Mouse (Mus musculus) spleen, adult 12 weeks (tissue): ENCODE results near the gene Hoxb5.

ENCODE experiments used
- DNase-seq: peaks from one replicate; pipeline ENCODE4 v3.0.0; 2022; ENCODE audit warnings: low spot score

The Hoxb5 gene

DNA sequence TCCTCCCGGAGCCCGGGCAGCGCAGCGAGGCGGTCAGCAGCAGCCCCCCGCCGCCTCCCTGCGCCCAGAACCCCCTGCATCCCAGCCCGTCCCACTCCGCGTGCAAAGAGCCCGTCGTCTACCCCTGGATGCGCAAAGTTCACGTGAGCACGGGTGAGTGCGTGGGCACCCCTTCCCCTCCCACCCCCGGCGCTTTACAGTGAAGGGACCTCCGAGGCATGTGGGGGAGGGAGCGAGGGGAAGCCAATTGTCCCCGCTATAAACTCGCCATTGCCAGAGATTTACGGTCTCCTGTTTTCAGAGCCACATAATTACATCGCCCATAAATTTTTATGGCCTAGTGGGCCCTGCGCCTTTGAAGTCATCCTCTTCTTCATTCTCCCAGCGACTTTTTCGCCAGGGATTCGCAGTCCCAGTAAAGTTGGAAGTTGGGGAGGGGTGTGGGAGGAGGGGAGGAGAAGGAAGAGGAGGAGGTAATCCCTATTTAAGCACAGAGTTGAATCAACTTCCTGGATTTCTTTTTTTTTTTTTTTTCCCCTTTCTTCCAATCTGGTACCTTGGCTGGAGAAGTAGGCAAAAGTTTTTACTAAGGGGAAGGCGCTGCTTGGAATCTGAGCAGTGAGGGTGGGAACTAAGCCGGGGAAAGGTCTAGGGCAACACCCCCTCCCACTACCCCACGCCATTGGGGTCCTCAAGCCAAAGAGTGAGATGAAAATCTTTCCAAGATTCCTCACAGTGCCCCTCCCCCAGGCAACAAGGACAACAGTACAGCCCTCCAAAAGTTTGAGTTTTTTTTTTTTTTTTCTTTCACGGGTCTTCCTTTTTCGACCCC, 16.2 kb downstream of the Hoxb5 start:
- no peak for DNase-seq

DNA sequence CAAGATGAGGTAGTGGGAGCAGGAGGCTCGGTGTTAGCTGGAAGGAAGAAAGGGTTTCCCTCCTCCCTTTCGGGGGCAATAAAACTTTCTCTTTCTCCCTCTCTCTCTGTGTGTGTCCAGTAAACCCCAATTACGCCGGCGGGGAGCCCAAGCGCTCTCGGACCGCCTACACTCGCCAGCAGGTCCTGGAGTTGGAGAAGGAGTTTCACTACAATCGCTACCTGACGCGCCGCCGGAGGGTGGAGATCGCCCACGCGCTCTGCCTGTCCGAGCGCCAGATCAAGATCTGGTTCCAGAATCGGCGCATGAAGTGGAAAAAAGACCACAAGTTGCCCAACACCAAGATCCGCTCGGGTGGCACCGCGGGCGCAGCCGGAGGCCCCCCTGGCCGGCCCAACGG, 16.8 kb downstream of the Hoxb5 start:
- no peak for DNase-seq

GRCm38 (mm10) chr11:96320688-96321087, 17.6 kb downstream of the Hoxb5 start:
- no peak for DNase-seq

- no peak for DNase-seq
Measured at GRCm38 (mm10) chr11:96321846-96322245, 18.7 kb downstream of the Hoxb5 start.

DNA sequence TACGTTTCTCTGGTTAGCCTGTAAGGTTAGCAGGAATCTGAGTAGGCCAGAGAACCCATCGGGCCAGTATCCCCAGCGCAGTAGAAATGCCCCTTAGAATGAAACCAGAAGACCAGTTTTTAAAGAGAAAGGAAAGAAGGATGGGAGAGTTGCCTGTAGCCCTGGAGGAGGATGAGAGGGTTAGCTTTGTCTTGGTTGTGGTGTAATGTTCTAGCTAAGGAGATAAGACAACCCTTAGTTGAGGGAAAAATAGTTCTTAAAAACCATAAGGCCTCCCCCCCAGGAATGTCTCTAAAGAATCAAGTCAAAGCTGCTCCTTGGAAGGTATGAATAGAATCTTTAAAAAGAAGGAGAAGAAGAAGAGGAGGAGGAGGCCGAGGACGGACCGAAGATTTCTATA, 19.6 kb downstream of the Hoxb5 start:
- no peak for DNase-seq

DNA sequence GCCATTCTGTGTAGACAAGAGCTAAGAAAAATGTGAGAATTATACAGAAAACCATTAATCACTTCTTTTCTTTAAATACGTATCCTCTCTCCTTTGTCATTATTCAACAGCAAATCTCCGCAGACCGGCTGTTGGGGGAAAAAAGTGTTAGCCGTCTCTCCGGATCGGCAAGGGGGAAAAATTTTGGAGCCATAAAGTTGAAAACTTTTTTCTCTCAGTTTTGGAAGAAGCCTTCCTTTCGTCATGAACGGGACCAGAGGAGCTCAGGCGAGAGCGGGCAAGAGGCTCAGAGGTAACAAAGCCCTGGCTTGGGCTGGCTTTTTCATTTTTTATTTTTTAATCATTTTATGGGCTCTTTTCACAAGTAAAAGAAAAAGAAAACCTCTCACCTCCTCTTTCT, 20.0 kb downstream of the Hoxb5 start, which contains the start of gene Hoxb3:
TSS of gene Hoxb3 (plus strand) at position 173 of the 400 bp plus-strand sequence.
- no peak for DNase-seq

- DNase-seq, result no peak
Measured at GRCm38 (mm10) chr11:96324125-96324524, 21.0 kb downstream of the Hoxb5 start.

DNA sequence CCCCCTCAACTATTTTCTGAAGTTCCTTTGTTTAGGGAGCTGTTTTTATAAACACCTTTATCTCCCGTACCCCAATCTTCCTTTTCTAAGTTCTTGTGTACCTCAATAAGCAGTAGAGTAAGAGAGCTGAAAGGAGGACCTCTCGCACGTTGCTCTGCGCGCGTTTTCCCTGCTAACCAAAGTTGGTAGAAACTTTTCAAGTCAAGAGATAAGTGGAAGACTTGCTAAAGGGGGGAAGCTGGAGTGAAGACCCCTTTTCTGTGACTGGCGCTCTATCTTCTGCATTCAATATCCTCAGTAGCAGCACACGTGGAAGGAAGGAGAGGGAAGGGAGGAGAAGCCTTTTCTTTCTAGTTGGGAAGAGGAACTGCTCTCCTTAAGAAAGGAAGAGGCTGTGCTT, 21.8 kb downstream of the Hoxb5 start:
- no peak for DNase-seq

GRCm38 (mm10) chr11:96325747-96326212, 22.6 kb downstream of the Hoxb5 start:
- DNase-seq, result no peak

DNA sequence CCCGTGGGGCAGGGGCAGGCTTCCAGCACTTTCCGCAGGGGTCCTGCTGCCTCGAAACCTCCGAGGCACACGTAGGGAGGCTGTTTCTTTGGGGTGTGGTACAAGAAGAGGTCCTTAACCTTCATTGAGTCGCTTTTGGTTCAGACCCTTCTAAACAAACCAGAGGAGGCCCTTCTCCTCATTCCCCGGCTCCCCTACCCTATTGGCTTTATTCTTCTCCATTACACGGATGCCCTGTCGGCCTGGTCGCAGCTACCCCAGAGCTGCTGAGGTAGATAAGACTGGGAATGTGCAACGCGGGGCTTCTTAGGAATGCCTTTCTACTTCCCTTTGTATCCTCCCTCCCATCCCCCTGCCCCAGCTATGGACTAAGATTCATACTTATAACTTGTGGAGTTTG, 23.6 kb downstream of the Hoxb5 start:
- no peak for DNase-seq

- DNase-seq, result no peak
Measured at GRCm38 (mm10) chr11:96327122-96327521, 24.0 kb downstream of the Hoxb5 start.

- no peak for DNase-seq
Measured at GRCm38 (mm10) chr11:96327750-96328149, 24.6 kb downstream of the Hoxb5 start.

DNA sequence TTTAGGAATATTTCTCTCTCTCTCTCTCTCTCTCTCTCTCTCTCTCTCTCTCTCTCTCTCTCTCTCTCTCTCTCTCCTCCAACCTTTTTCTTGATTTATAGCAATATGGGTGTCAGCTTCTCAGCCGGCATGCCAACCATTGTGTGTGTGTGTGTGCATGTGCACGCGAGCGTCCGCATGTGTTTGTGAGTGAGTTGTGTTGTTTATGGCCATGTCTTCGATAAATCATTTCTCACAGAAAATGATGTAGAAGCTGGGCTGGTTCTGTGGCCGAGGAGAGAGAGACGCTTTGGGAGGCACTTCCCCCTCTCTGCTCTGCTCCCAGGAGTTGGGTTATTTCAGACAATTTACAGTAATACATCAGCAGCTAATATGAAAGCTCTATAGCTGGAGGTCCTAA, 25.5 kb downstream of the Hoxb5 start:
- no peak for DNase-seq

DNA sequence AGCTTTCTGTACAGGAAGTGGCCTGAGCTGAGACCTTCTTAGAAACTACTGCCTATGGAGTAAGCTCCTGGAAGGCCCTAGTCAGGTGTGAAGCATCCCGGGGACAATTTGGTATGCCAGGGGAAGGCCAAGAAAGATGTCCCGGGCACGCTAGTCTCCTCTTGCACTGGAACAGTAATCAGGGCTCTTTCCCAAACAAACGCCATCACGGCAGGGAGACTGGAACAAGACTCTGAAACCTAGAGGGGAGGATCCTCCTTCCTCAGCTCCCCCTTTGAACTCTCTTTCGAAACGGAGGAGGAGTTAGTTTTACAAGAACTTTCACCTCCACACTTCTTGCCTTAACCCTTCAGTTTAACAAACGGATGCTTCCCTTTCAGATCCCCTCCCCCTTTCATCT, 29.0 kb downstream of the Hoxb5 start:
- DNase-seq, result no peak

DNA sequence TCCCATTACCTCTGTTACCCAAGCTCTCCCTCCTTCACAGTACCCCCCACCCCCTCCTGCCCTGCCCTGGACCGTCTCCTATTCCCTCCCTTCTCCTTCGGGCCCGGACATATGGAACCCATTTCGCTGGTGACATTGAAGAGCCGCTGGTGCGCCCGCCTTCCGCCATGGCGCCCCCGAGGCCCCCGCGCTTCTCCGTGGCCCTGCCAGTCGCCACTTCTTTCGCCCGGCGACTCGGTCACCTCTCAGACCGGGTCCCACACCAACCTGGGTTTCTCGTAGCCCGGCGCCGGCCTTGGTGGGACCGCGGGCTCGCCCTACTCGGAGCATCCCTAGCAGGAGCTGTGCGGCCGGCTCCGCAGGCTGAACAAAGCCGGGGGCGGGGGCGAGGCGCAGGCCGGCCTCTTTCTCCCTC, 29.5 kb downstream of the Hoxb5 start:
- no peak for DNase-seq

- DNase-seq, result no peak
Measured at GRCm38 (mm10) chr11:96333241-96334001, 30.3 kb downstream of the Hoxb5 start.

GRCm38 (mm10) chr11:96334002-96334364, 30.8 kb downstream of the Hoxb5 start:
- no peak for DNase-seq

DNA sequence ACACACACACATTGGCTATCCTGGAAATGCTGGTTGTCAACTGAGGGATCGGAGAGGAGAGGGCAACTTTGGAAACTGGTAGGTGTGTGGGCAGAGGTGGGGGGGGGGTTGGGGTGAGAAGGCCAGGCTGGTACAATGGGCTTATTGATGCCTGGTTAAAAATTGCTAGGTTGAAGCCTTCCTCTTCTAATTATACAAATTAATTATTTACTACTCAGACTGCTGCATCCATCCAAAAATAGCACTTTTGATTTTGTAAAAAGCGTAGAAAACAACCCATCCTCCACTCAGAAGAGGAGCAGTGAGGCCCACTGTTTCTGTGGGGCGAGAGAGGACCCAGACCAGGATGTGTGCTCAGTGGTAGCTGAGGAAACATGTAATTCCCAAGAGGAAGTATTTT, 31.9 kb downstream of the Hoxb5 start:
- no peak for DNase-seq

DNA sequence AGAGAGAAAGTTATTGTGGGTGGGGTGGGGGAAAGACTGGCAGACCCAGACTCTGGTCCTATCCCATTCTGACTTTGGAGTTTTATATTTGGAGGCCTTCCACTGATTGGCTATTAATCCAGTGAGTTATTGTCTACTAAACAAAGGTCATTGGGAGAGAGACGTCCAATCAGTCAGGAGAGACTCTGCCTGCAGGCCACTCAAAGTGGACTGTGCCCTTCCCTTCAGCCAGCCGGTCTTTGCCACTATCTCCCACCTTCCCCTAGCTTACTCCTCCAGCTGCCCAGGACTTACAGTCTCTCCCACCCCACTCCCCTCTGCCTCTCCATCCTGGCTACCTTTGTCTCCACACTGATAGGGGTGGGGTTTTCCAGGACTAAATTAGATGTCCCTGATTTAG, 33.5 kb downstream of the Hoxb5 start:
- no peak for DNase-seq

- DNase-seq, result no peak
Measured at GRCm38 (mm10) chr11:96337026-96337425, 33.9 kb downstream of the Hoxb5 start.

GRCm38 (mm10) chr11:96338957-96339855, 36.1 kb downstream of the Hoxb5 start:
- no peak for DNase-seq

GRCm38 (mm10) chr11:96340698-96341365, 37.7 kb downstream of the Hoxb5 start:
- DNase-seq, result no peak
